Mouse (Mus musculus): ENCODE data around the gene Olfr554. TPM values are rescaled to one million over a fixed set of nuclear protein-coding genes. Genes with fewer than 3 reads are reported as not detected.

The Olfr554 gene
- polyA plus RNA-seq (2017; shearing (Covaris generic)) = 0.52 TPM

DNA sequence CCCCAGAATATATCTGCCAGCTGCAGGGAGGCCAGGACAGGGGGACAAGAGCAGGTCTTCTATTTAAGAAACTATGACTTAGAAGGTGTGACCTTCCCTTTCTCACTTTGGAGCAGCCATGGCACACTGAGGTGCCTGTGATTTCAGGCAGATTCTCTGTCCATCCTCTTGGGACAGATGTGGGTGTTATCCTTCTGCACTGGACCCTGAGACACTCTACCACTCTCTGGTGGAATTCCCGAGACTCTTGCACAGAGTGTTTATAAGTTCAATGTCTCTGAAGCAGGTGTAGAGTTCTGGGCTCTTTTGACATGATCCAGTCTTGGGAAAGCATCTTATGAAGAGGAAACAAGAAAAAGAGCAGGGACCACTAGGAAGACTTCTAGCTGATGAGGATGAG, at the start of gene Olfr554:
Gene Olfr554, plus strand, starts transcription at position 301 of the 400 bp plus-strand sequence.

DNA sequence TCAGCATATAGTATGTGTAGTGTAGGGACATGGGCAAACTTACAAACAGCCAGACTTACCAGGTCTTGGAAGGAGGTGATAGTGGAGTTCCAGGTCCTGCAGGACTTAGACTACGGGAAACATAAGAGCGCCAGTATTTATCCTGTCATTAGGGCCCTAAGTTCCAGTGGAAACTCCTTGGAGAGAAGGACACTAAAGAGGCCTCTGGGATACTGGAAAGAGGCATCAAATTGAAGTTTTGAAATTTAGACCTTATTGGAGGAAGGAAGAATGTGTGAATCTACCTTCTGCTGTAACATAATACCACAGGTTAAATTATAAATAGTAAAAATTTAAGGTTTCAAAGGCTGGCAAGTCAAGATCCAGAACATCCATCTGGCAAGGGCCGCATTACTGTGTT, 46.4 kb upstream of the Olfr554 start, which contains the start of gene Olfr551:
Gene Olfr551, minus strand, starts transcription at position 101 of the 400 bp plus-strand sequence.

GRCm38 (mm10) chr7:102597378-102598031, 40.7 kb upstream of the Olfr554 start, which contains the start of gene Olfr552:
Gene Olfr552, plus strand, starts transcription at chr7:102597770.

GRCm38 (mm10) chr7:102618118-102618517, 20.1 kb upstream of the Olfr554 start, which contains the start of gene Olfr553:
Gene Olfr553, minus strand, starts transcription at chr7:102618218.

GRCm38 (mm10) chr7:102658523-102658922, 20.3 kb downstream of the Olfr554 start, which contains the start of gene Olfr555:
Gene Olfr555, plus strand, starts transcription at chr7:102658823.

DNA sequence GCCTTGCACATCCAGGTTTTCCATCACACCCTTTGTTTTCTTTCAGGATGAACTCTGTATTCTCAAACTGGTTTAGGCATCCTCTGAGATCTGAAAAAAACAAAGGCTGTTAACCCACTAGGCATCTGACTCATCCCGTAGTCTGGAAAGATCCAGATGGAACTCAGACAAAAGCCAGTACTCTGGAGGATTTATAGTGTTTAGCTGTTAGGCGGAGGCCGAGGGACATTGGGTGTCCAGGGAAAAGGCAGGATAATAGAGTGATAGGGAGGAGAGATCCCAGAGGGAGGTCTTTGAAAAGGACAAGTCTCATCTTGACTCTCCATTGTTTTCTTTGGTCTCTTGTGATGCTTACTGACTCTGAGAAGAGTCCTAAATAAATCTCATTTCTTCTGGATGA, 26.4 kb downstream of the Olfr554 start, which contains the start of gene Olfr556:
Gene Olfr556, plus strand, starts transcription at position 301 of the 400 bp plus-strand sequence.

GRCm38 (mm10) chr7:102686944-102687501, 48.8 kb downstream of the Olfr554 start, which contains the start of gene Trim68:
Gene Trim68, minus strand, starts transcription at chr7:102687327.

Other genes starting within 250 kb of the Olfr554 start
- 50.3 TPM for gene Rrm1, start 196.7 kb upstream of the Olfr554 start, polyA plus RNA-seq (2017; shearing (Covaris generic))
- not detected for gene Olfr543, start 156.8 kb upstream of the Olfr554 start, polyA plus RNA-seq (2017; shearing (Covaris generic))
- gene Olfr544, start 150.1 kb upstream of the Olfr554 start, polyA plus RNA-seq (2017; shearing (Covaris generic)) = 0.15 TPM
- gene Olfr545, start 138.9 kb upstream of the Olfr554 start, polyA plus RNA-seq (2017; shearing (Covaris generic)) = not detected
- not detected for gene Olfr547, start 103.7 kb upstream of the Olfr554 start, polyA plus RNA-seq (2017; shearing (Covaris generic))
- not detected for gene Olfr548-ps1, start 97.5 kb upstream of the Olfr554 start, polyA plus RNA-seq (2017; shearing (Covaris generic))
- gene Olfr549, start 88.6 kb upstream of the Olfr554 start, polyA plus RNA-seq (2017; shearing (Covaris generic)) = not detected
- 20.7 TPM for gene Trim21, start 72.9 kb upstream of the Olfr554 start, polyA plus RNA-seq (2017; shearing (Covaris generic))
- not detected for gene Olfr550, start 67.0 kb upstream of the Olfr554 start, polyA plus RNA-seq (2017; shearing (Covaris generic))
- 0.06 TPM for gene Olfr551, start 46.5 kb upstream of the Olfr554 start, polyA plus RNA-seq (2017; shearing (Covaris generic))
- gene Olfr552, start 40.7 kb upstream of the Olfr554 start, polyA plus RNA-seq (2017; shearing (Covaris generic)) = not detected
- gene Olfr553, start 20.2 kb upstream of the Olfr554 start, polyA plus RNA-seq (2017; shearing (Covaris generic)) = not detected
- not detected for gene Olfr555, start 20.4 kb downstream of the Olfr554 start, polyA plus RNA-seq (2017; shearing (Covaris generic))
- not detected for gene Olfr556, start 26.5 kb downstream of the Olfr554 start, polyA plus RNA-seq (2017; shearing (Covaris generic))
- 7.1 TPM for gene Trim68, start 48.9 kb downstream of the Olfr554 start, polyA plus RNA-seq (2017; shearing (Covaris generic))
- not detected for gene Olfr557, start 57.5 kb downstream of the Olfr554 start, polyA plus RNA-seq (2017; shearing (Covaris generic))
- not detected for gene Olfr558, start 63.8 kb downstream of the Olfr554 start, polyA plus RNA-seq (2017; shearing (Covaris generic))
- gene Olfr33, start 80.6 kb downstream of the Olfr554 start, polyA plus RNA-seq (2017; shearing (Covaris generic)) = not detected
- not detected for gene Olfr559, start 89.1 kb downstream of the Olfr554 start, polyA plus RNA-seq (2017; shearing (Covaris generic))
- gene Olfr560, start 120.9 kb downstream of the Olfr554 start, polyA plus RNA-seq (2017; shearing (Covaris generic)) = not detected
- not detected for gene Olfr78, start 121.0 kb downstream of the Olfr554 start, polyA plus RNA-seq (2017; shearing (Covaris generic))
- not detected for gene Olfr561, start 132.8 kb downstream of the Olfr554 start, polyA plus RNA-seq (2017; shearing (Covaris generic))
- not detected for gene Olfr564, start 165.0 kb downstream of the Olfr554 start, polyA plus RNA-seq (2017; shearing (Covaris generic))
- gene Olfr566, start 220.3 kb downstream of the Olfr554 start, polyA plus RNA-seq (2017; shearing (Covaris generic)) = not detected
- gene Olfr568, start 238.7 kb downstream of the Olfr554 start, polyA plus RNA-seq (2017; shearing (Covaris generic)) = not detected